Mouse (Mus musculus) adrenal gland, adult (tissue): ENCODE data around the gene Prrg3.

Source experiments
- DNase-seq, 2 experiments: peaks; one replicate each; pipeline ENCODE4 v3.0.0; 2022 to 2023; ENCODE audit warnings: low spot score in 1 of 2; ENCODE audit not compliant: inconsistent age in 2 of 2

Gene Prrg3

GRCm38 (mm10) chrX:71962073-71963051 is at the start of gene Prrg3:
Gene Prrg3 (plus strand): TSS chrX:71962624.
- DNase-seq: peak; percentile 43 to 63

GRCm38 (mm10) chrX:71946631-71947030 is 15.8 kb upstream of the Prrg3 start:
- DNase-seq: peak; percentile 35 to 82

GRCm38 (mm10) chrX:71958366-71958765 is 4.1 kb upstream of the Prrg3 start:
- no peak for DNase-seq

- DNase-seq: no peak
Measured at GRCm38 (mm10) chrX:71963275-71963912, 970 bp downstream of the Prrg3 start.

- no peak for DNase-seq
Measured at GRCm38 (mm10) chrX:71968216-71968615, 5.8 kb downstream of the Prrg3 start.

- no peak for DNase-seq
Measured at GRCm38 (mm10) chrX:71968816-71969215, 6.4 kb downstream of the Prrg3 start.

- DNase-seq: no peak
Measured at GRCm38 (mm10) chrX:71971325-71971724, 8.9 kb downstream of the Prrg3 start.

- DNase-seq: no peak
Measured at GRCm38 (mm10) chrX:71972686-71973085, 10.3 kb downstream of the Prrg3 start, which contains the start of gene Fate1. Gene Fate1 (plus strand): TSS chrX:71972986.

- DNase-seq: peak in 1 of 2 experiments; percentile 23
Measured at GRCm38 (mm10) chrX:71977681-71978080, 15.3 kb downstream of the Prrg3 start.

GRCm38 (mm10) chrX:71980443-71980842 is 18.0 kb downstream of the Prrg3 start:
- peak; percentile 13 to 68 for DNase-seq

- DNase-seq: peak; percentile 30 to 53
Measured at GRCm38 (mm10) chrX:71981322-71981721, 18.9 kb downstream of the Prrg3 start.

GRCm38 (mm10) chrX:71983205-71983604 is 20.8 kb downstream of the Prrg3 start:
- no peak for DNase-seq

- DNase-seq: peak in 1 of 2 experiments; percentile 58
Measured at GRCm38 (mm10) chrX:71983775-71984174, 21.4 kb downstream of the Prrg3 start.

GRCm38 (mm10) chrX:71991549-71991948 is 29.1 kb downstream of the Prrg3 start, which contains the start of gene Cnga2:
Gene Cnga2 (plus strand): TSS chrX:71991849.
- no peak for DNase-seq

GRCm38 (mm10) chrX:71995972-71996371 is 33.5 kb downstream of the Prrg3 start:
- no peak for DNase-seq

- DNase-seq: no peak
Measured at GRCm38 (mm10) chrX:72009930-72010329, 47.5 kb downstream of the Prrg3 start.

GRCm38 (mm10) chrX:72012236-72012635 is 49.8 kb downstream of the Prrg3 start:
- peak; percentile 3 to 24 for DNase-seq

GRCm38 (mm10) chrX:72012804-72013203 is 50.4 kb downstream of the Prrg3 start:
- DNase-seq: peak; percentile 8 to 69

- peak in 1 of 2 experiments; percentile 26 for DNase-seq
Measured at GRCm38 (mm10) chrX:72022241-72022640, 59.8 kb downstream of the Prrg3 start.
